Mouse (Mus musculus): ENCODE measurements at regions not wholly inside any gene's neighbourhood (a gene's known extent, or its start where the extent isn't known, plus 50 kb on each side); places are given as distances from the start of the nearest gene placed in this dataset.
A peak's percentile ranks its signal among the peaks of the same experiment; 100 is the strongest.

DNA sequence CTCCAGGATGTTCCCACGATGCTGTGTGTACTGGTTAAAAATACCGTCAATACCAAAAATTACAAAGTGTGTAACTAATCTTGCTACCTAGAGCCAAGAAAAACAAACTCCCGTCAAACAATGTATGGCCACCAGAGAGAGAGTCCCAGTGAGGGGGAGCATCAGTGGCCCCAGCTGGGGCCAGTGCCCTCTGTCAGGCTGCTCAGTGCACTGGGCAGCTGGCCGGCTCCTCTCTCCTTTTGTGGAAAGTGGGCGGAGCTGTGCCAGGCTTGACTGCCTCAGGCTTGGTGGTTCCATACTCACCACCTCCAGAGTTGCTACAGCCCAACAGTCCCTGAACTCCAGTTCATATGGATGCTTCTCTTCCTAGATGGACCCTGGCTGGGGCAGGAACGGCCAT lies 53.8 kb upstream of the Sept5 start:
- intact Hi-C loops (cut with DNase I; ENCODE audit: low total_unique reads): no loop called here
- no peak for DNase-seq

GRCm38 (mm10) chr16:18686044-18686761 lies 56.4 kb upstream of the Sept5 start:
- no peak for DNase-seq
- intact Hi-C loops (cut with DNase I; ENCODE audit: low total_unique reads): no loop called here

DNA sequence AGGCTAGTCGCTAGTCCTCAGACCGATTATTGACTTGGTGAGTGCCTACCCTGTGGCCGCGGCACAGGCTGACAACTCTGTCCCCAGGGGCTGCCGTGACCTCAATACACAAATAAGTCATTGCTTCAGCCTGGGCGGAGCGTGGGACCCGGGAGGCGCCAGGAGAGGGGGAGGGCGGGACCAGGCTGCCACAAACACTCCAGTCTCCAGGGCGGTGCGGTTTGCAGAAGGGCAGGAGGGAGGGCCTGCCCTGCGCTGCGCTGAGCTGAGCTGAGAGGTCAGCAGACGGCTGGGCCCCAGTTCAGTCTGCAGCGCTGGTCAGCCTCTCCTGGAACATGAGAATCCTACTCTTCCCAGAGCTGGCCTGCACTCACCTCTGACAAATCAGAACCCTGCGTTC lies 57.2 kb upstream of the Sept5 start:
- peak; percentile 94 for DNase-seq
- intact Hi-C loops (cut with DNase I; ENCODE audit: low total_unique reads): no loop called here

GRCm38 (mm10) chr16:18687367-18687766 lies 57.6 kb upstream of the Sept5 start:
- DNase-seq: peak; percentile 63
- intact Hi-C loops (cut with DNase I; ENCODE audit: low total_unique reads): no loop called here

DNA sequence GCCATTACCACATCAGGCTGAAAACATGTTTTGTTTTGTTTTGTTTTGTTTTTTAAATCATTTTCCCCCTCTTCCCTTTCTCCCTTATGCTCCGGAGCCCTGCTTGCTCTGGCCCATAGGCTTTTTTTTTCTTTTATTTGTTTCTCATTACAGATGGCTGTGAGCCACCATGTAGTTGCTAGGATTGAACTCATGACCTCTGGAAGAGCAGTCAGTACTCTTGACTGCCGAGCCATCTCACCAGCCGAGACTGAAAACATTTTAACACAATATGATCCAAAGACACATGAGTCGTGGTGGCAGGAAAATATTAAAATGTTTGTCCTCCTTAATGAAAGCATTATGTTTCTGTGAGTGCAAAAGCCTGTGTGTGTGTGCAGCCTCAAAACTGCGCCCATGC lies 65.8 kb upstream of the Sept5 start:
- no peak for DNase-seq
- intact Hi-C loops (cut with DNase I; ENCODE audit: low total_unique reads): no loop called here

- DNase-seq: peak; percentile 85
- intact Hi-C loops (cut with DNase I; ENCODE audit: low total_unique reads): loop anchor here (2.0 kb wide), 1 partner anchor 103 kb away; no protein-coding TSS in a partner anchor
Measured at GRCm38 (mm10) chr16:18696074-18696819, 66.5 kb upstream of the Sept5 start.

- DNase-seq: no peak
- intact Hi-C loops (cut with DNase I; ENCODE audit: low total_unique reads): loop anchor here (2.0 kb wide), 1 partner anchor 102 kb away; no protein-coding TSS in a partner anchor
Measured at GRCm38 (mm10) chr16:18696820-18697168, 67.0 kb upstream of the Sept5 start.

- intact Hi-C loops (cut with DNase I; ENCODE audit: low total_unique reads): no loop called here
- no peak for DNase-seq
Measured at GRCm38 (mm10) chr16:18704126-18704525, 72.5 kb upstream of the Cldn5 start.

DNA sequence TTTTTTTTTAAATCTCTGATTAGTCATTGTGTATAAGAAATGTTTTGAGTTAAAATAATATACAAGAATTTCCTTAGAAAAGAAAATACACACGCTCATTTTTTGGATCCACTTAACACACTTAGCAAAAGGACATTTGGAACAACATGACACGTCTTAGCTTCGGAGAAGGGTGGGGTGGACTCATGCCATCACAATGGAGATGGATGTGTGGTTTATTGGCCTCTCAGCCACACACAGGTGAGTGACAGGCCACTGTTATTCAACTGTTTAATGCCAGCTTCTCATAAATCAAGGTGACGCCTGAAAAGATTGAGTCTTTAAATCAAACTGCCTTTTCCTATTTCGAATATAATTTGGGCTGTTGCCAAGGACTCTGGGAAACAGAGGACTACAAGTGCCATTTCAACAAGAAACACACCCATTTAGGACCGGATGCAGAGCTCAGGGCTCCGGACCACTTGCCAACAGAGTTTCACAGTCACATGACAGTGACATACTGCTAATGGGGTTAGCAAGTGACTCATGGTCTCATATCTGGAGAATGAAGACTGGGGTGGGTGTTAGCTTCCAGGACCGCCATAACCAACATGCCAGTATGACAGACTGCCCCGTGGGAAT lies 71.5 kb upstream of the Cldn5 start:
- intact Hi-C loops (cut with DNase I; ENCODE audit: low total_unique reads): no loop called here
- DNase-seq: no peak

DNA sequence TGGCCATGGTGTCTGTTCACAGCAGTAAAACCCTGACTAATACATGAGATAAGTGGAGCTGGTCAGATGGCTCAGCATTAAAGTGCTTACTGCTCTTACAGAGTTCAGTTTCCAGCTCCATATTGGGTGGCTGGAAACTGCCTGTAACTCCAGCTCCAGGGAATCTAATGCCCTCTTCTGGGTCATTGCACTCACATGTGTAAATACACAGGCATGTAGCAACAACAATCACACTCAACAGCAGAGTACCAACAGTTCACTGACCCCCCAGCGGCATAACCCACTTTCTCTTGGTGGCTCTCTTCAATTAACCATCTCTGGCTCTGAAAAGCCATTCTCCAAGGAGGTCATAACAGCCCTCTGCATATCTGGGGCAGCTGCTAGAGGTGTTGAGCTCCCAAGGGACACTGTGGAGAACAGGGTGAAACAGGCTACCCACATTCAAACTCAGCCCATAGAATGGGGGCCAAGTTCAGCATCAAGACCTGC lies 65.0 kb upstream of the Cldn5 start:
- intact Hi-C loops (cut with DNase I; ENCODE audit: low total_unique reads): no loop called here
- DNase-seq: no peak

DNA sequence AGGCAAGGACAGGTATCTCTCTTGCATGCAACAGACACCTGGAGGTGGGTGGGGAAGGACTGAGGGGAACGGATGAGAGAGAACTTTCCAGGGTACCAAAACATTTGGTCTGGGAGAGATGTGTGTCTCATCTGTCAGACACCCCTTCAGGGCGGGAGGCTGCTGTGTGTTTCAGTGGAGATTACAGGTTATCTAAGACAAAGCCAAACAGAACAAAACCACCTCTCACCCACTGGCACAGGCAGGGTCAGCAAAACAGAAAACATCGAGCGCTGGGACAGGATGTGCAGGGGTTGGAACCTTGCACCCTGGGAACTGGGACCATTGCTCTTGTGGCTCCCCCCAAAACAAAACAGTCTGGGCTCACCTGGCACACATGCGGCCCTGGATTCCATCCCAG lies 63.6 kb upstream of the Cldn5 start:
- DNase-seq: no peak
- intact Hi-C loops (cut with DNase I; ENCODE audit: low total_unique reads): no loop called here

- DNase-seq: no peak
- intact Hi-C loops (cut with DNase I; ENCODE audit: low total_unique reads): no loop called here
Measured at GRCm38 (mm10) chr16:18715381-18715780, 61.3 kb upstream of the Cldn5 start.

DNA sequence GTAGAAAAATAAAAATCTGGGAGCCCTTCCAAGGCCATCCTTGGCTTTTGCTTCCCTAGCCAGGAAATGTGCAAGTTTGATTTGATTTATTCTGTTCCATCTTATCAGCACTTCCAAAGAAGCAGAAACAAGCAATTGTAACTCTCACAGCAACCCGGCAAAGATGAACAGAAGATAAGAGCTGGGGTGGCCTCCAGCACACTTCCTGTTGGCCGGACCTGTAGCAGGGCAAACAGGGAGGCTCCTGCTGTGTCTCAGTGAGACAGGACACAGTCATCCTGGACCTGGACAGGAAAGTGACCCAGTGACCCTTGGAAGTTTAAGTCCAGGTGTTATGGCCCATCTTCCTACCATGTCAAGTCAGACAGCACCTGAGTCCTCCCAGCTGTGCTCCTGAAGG lies 58.6 kb upstream of the Cldn5 start:
- intact Hi-C loops (cut with DNase I; ENCODE audit: low total_unique reads): no loop called here
- DNase-seq: no peak

- no peak for DNase-seq
- intact Hi-C loops (cut with DNase I; ENCODE audit: low total_unique reads): no loop called here
Measured at GRCm38 (mm10) chr16:18720433-18721233, 56.0 kb upstream of the Cldn5 start.

DNA sequence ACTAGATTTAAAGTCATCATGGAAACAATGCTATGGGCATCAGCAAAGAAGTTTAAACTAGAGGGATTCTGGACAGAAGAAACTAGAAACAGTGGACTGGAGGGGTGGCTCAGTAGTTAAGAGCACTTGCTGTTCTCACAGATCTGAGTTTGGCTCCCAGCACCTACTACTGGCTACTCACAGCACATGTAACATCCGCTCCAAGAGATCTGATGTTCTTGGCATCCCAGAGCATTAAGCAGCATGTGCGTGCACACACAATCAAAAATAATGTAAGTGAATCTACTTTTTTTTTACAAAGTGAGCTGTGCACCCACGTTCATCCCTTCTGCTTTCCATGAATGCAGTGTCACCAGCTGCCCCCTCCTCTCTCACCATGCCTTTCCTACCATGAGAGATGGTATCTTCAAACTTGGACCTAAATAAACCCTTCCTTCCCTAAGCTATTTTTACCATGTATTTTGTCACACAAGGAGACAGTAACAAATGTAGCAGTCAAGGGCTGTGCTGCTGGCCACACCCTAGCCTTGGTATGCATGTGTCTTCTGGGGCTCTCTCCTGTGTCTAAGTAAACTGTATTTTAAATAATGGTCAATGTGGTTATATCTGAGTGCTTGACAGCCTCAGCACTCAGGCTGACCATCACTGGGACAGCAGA lies 53.3 kb upstream of the Cldn5 start:
- intact Hi-C loops (cut with DNase I; ENCODE audit: low total_unique reads): no loop called here
- DNase-seq: no peak

- intact Hi-C loops (cut with DNase I; ENCODE audit: low total_unique reads): no loop called here
- DNase-seq: no peak
Measured at GRCm38 (mm10) chr16:18723874-18724273, 52.8 kb upstream of the Cldn5 start.

DNA sequence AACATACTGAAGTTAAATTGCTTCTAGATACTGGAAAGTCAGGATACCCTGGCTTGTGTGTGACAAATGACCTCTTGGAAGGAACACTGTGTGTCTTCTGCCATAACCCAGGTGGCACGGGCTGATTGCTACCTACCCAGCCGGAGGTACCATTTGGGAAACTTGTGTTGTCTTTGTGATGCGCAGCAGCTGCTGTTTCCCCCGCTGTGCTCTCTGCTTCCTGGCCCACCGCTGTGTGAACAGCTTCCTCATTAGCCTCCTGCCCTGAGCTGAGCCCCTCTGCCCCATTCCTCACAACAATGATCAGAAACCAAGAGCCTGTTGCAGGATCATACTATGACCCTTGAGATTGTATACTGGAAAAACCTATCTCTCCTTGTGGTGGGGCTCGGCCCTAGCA lies 51.9 kb upstream of the Cldn5 start:
- no peak for DNase-seq
- intact Hi-C loops (cut with DNase I; ENCODE audit: low total_unique reads): no loop called here

Measured in gastrocnemius, postnatal 14 days (tissue).